Mouse (Mus musculus): ENCODE measurements around the gene Tmem170b. TPM values are rescaled to one million over a fixed set of nuclear protein-coding genes. Genes with fewer than 3 reads are reported as not detected.

Gene Tmem170b
- polyA plus RNA-seq, 1 experiment, result 1.6 TPM

DNA sequence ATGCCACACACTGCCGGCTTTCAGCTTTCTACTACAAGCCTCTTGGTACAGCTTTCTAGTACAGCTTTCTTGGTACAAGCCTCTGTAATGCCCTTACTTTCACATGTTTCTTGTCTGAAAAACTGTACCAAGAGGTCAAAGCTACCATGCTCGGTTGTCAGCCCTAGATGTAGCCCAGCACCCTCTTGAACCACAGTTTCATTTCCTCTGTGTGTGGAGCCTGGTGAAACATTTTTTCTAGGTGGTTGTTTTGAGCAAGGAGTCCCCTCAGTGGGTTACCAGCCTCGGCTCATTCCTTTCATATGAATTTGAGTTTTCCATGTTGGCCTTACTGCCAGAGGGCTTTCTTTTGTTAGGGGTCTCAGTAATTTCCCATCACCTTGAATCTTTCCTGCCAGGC is 4.7 kb upstream of the Tmem170b start:
- Histone ChIP-seq H3K27me3 (ENCODE audit: control insufficient read depth, insufficient read depth, low read length) (no peaks in the 10 kb centered on the region), H3K4me3 (ENCODE audit: control insufficient read depth, low read depth, low read length) (no peak overlapping the region), H3K4me1 (ENCODE audit: control insufficient read depth, insufficient read depth, low read length) (no peaks in the 10 kb centered on the region), H3K27ac (ENCODE audit: control insufficient read depth, insufficient read depth, low read depth, low read length) (no peak overlapping the region), H3K36me3 (ENCODE audit: control insufficient read depth, insufficient read depth, low read length) (no peaks in the 10 kb centered on the region)
- TF ChIP-seq POLR2A (IDR thresholded peaks at IDR 0.05; ENCODE audit: control insufficient read depth, low read depth, low read length) (no peak), CTCF (IDR thresholded peaks at IDR 0.05; ENCODE audit: control insufficient read depth, insufficient read depth, insufficient replicate concordance, low read depth, low read length) (no peak)

DNA sequence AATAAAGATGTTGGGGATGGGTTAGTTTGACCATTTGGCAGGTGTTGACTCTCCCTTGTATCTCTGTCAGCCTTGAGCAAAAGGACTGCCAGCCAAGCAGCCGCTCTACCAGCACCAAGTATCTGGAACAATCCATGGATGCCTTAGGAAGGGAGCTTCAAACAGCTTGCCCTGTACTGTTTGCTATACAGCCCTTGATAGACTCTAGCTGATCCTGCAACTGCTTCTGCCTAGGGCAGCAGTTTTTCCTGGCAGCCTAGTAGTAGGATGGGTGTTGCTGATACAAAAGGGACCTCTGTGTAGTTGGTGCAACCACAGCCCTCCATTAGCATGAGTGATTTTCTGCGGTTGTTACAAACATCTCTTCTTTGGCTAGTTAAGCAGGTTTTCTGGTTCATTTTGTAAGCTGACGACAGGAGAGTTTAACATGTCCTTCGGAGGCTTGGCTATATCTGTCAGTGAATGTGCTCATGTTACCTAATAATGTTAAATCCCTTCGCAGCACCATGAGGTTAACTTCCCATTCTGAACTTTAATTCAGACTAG is 1.7 kb upstream of the Tmem170b start:
- Histone ChIP-seq H3K4me1 (ENCODE audit: control insufficient read depth, insufficient read depth, low read length) (no peaks in the 10 kb centered on the region), H3K4me3 (ENCODE audit: control insufficient read depth, low read depth, low read length) (no peak overlapping the region), H3K36me3 (ENCODE audit: control insufficient read depth, insufficient read depth, low read length) (no peaks in the 10 kb centered on the region), H3K27me3 (ENCODE audit: control insufficient read depth, insufficient read depth, low read length) (no peaks in the 10 kb centered on the region), H3K27ac (ENCODE audit: control insufficient read depth, insufficient read depth, low read depth, low read length) (no peak overlapping the region)
- TF ChIP-seq POLR2A (IDR thresholded peaks at IDR 0.05; ENCODE audit: control insufficient read depth, low read depth, low read length) (no peak), CTCF (IDR thresholded peaks at IDR 0.05; ENCODE audit: control insufficient read depth, insufficient read depth, insufficient replicate concordance, low read depth, low read length) (no peak)

DNA sequence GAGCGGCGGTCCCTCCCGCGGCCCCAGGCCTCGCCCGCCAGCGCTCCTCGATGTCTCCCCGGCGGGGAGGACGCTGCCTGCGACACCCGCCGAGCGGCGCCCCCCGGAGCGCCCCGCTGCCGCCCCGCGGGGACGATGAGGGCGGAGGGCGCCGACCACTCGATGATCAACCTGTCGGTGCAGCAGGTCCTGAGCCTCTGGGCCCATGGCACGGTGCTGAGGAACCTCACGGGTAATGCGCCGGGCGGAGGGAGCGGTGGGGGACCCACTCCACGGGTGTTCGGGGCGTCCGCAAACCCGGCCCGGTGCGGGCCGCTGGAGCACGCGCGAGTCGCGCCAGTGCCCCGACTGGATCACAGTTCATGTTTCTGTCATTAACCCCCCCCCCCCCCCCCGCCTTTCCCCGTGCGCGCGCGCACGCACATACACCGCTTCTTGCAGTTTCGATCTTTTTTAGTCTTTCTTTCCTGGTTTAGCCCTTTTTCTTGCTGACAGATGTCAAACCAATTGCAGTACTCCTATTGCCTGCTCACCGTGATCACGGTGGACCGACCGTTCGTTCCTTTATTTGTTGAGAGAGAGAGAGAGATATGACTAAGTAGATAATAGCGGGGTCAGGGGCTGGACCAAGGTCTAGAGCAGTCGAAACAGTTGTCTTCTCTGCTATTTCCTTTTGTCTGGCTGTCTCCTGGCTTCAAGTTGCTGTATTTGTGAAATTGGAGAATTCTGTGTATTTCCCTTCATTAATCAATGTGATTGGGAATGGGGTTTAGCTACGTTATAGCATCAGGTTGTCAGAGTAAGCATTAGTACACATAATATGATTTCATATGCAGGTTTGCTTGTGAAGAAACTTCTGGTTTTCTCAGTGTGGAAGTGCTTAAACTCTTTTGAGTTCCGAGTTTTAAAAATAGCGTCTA is 634 bp downstream of the Tmem170b start:
- TF ChIP-seq CTCF (IDR thresholded peaks at IDR 0.05; ENCODE audit: control insufficient read depth, insufficient read depth, insufficient replicate concordance, low read depth, low read length) (no peak), POLR2A (IDR thresholded peaks at IDR 0.05; ENCODE audit: control insufficient read depth, low read depth, low read length) (0 out of 2 replicates have a peak, but pooled peaks have one; percentile 5)
- Histone ChIP-seq H3K4me1 (ENCODE audit: control insufficient read depth, insufficient read depth, low read length) (no peaks in the 10 kb centered on the region), H3K27me3 (ENCODE audit: control insufficient read depth, insufficient read depth, low read length) (no peaks in the 10 kb centered on the region), H3K27ac (ENCODE audit: control insufficient read depth, insufficient read depth, low read depth, low read length) (peak overlapping the region; percentile 83), H3K36me3 (ENCODE audit: control insufficient read depth, insufficient read depth, low read length) (no peaks in the 10 kb centered on the region), H3K4me3 (ENCODE audit: control insufficient read depth, low read depth, low read length) (peak overlapping the region; percentile 92)

DNA sequence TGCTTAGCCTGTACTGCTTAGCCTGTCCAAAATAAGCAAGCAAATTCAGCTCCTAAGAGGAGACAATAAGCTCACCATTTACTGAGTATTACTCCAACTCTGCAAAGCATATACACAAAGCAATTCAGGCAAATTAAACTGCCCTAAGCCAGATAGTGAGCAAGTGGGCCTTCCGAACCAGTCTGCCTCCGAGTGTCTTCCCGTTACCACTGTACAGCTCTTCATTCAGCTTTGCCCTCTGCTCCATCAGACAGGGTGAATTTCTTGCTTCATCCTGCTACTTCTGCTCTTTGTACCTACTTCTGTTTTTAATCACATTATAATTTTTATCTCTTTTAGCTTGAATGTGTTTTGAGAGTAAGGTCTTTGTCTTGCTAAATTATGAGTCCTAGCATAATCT is 1.9 kb downstream of the Tmem170b start:
- no peaks in the 10 kb centered on the region for H3K27me3 ChIP-seq (ENCODE audit: control insufficient read depth, insufficient read depth, low read length)
- no peak for TF ChIP-seq POLR2A (IDR thresholded peaks at IDR 0.05; ENCODE audit: control insufficient read depth, low read depth, low read length)
- no peak for TF ChIP-seq CTCF (IDR thresholded peaks at IDR 0.05; ENCODE audit: control insufficient read depth, insufficient read depth, insufficient replicate concordance, low read depth, low read length)
- no peak overlapping the region for H3K4me3 ChIP-seq (ENCODE audit: control insufficient read depth, low read depth, low read length)
- H3K36me3 ChIP-seq (ENCODE audit: control insufficient read depth, insufficient read depth, low read length), result no peaks in the 10 kb centered on the region
- no peaks in the 10 kb centered on the region for H3K4me1 ChIP-seq (ENCODE audit: control insufficient read depth, insufficient read depth, low read length)
- H3K27ac ChIP-seq (ENCODE audit: control insufficient read depth, insufficient read depth, low read depth, low read length), result no peak overlapping the region

DNA sequence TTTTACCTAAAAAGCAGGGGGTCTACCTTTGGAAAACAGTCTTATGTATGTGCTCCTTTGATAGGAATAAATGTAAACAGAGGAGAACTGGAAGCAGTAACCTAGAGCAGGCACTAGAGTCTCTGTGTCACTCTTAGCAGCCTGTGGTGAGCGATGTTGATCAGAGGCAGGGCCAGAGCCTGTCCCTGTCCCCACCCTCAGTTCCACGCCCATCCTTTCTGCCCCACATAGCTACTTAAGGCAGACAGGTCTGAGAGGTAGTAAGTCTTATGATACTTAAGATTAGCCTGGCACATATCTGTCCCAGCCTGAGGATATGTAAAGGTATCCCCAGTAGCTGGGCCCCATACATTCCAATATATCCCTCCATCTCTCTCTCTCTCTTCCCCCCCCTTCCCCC is 2.9 kb downstream of the Tmem170b start:
- Histone ChIP-seq H3K36me3 (ENCODE audit: control insufficient read depth, insufficient read depth, low read length) (no peaks in the 10 kb centered on the region), H3K4me3 (ENCODE audit: control insufficient read depth, low read depth, low read length) (no peak overlapping the region), H3K27me3 (ENCODE audit: control insufficient read depth, insufficient read depth, low read length) (no peaks in the 10 kb centered on the region), H3K4me1 (ENCODE audit: control insufficient read depth, insufficient read depth, low read length) (no peaks in the 10 kb centered on the region), H3K27ac (ENCODE audit: control insufficient read depth, insufficient read depth, low read depth, low read length) (no peak overlapping the region)
- TF ChIP-seq POLR2A (IDR thresholded peaks at IDR 0.05; ENCODE audit: control insufficient read depth, low read depth, low read length) (no peak), CTCF (IDR thresholded peaks at IDR 0.05; ENCODE audit: control insufficient read depth, insufficient read depth, insufficient replicate concordance, low read depth, low read length) (no peak)

DNA sequence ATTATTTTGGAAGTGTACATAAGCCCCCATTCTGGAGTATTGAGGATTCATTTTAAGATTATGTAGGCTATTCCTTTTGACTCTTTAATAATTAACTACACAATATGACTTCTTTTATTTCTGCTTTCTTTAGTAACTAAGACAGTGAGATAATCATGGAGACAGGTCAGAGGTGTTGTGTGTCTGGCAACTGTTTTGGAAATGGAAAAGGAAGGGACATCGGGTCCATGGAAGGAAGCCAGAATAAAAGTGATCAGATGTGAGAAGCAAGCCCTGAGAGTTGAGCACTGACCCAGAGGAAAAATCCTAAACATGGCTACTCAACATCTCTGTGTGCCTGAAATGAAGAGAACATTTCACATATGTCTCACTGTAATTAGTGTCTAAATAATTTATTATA is 5.3 kb downstream of the Tmem170b start:
- Histone ChIP-seq H3K4me3 (ENCODE audit: control insufficient read depth, low read depth, low read length) (no peak overlapping the region), H3K27me3 (ENCODE audit: control insufficient read depth, insufficient read depth, low read length) (no peaks in the 10 kb centered on the region), H3K36me3 (ENCODE audit: control insufficient read depth, insufficient read depth, low read length) (no peaks in the 10 kb centered on the region), H3K4me1 (ENCODE audit: control insufficient read depth, insufficient read depth, low read length) (no peaks in the 10 kb centered on the region), H3K27ac (ENCODE audit: control insufficient read depth, insufficient read depth, low read depth, low read length) (no peak overlapping the region)
- TF ChIP-seq CTCF (IDR thresholded peaks at IDR 0.05; ENCODE audit: control insufficient read depth, insufficient read depth, insufficient replicate concordance, low read depth, low read length), result no peak
- TF ChIP-seq POLR2A (IDR thresholded peaks at IDR 0.05; ENCODE audit: control insufficient read depth, low read depth, low read length), result no peak

DNA sequence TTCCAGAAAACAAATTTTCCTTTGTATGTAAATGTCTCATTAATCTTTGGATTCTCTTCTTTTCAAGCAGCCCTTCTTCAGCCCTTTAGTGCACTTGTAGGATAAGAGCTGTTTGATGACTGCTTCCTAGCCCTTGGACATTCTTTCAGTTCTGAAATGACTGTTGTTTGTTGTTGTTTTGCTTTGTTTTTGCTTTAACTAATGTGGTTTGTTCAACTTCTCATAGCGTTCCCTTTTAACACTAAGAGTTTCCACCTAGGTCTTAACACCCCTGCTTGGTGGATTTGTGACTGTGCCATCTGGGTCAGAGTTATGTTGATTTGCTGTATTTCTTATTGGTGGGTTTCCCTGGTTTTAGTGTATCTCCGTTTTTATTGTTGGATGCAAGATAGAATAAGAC is 8.8 kb downstream of the Tmem170b start:
- TF ChIP-seq CTCF (IDR thresholded peaks at IDR 0.05; ENCODE audit: control insufficient read depth, insufficient read depth, insufficient replicate concordance, low read depth, low read length), result no peak
- TF ChIP-seq POLR2A (IDR thresholded peaks at IDR 0.05; ENCODE audit: control insufficient read depth, low read depth, low read length), result no peak
- no peak overlapping the region for H3K27ac ChIP-seq (ENCODE audit: control insufficient read depth, insufficient read depth, low read depth, low read length)
- H3K27me3 ChIP-seq (ENCODE audit: control insufficient read depth, insufficient read depth, low read length), result no peaks in the 10 kb centered on the region
- H3K36me3 ChIP-seq (ENCODE audit: control insufficient read depth, insufficient read depth, low read length), result no peaks in the 10 kb centered on the region
- H3K4me3 ChIP-seq (ENCODE audit: control insufficient read depth, low read depth, low read length), result no peak overlapping the region
- H3K4me1 ChIP-seq (ENCODE audit: control insufficient read depth, insufficient read depth, low read length), result no peaks in the 10 kb centered on the region
